Mouse (Mus musculus): ENCODE data around the gene Scube2. TPM values are rescaled to one million over a fixed set of nuclear protein-coding genes. Genes with fewer than 3 reads are reported as not detected.

Scube2 gene
- polyA plus RNA-seq, 1 experiment = 0.22 TPM

- TF ChIP-seq EP300 (IDR thresholded peaks at IDR 0.05; ENCODE audit: insufficient read depth, low read depth, low read length) (no peak), POLR2A (IDR thresholded peaks at IDR 0.05; ENCODE audit: insufficient read depth, low read length) (no peak), CTCF (IDR thresholded peaks at IDR 0.05; ENCODE audit: low read depth, low read length) (no peak)
- H3K9me3 ChIP-seq (replicated peaks; ENCODE audit: control insufficient read depth, insufficient read depth, low read length, poor library complexity, severe bottlenecking) = no peaks in the 10 kb centered on the region
- no peaks in the 10 kb centered on the region for H3K27me3 ChIP-seq (ENCODE audit: control insufficient read depth, insufficient read depth, low read length, poor library complexity, severe bottlenecking)
- H3K27ac ChIP-seq (ENCODE audit: insufficient read depth, low read length) = no peak overlapping the region
- no peaks in the 10 kb centered on the region for H3K36me3 ChIP-seq (ENCODE audit: control insufficient read depth, insufficient read depth, low read length, poor library complexity, severe bottlenecking)
- no peak overlapping the region for H3K4me3 ChIP-seq (ENCODE audit: low read depth, low read length)
- H3K9ac ChIP-seq (ENCODE audit: low read depth, poor library complexity, severe bottlenecking) = no peak overlapping the region
- H3K4me1 ChIP-seq (ENCODE audit: control insufficient read depth, insufficient read depth, low read length) = no peaks in the 10 kb centered on the region
Observed at GRCm38 (mm10) chr7:109772251-109772650, 93.2 kb downstream of the Scube2 start.

- Histone ChIP-seq H3K9me3 (replicated peaks; ENCODE audit: control insufficient read depth, insufficient read depth, low read length, poor library complexity, severe bottlenecking) (no peaks in the 10 kb centered on the region), H3K4me3 (ENCODE audit: low read depth, low read length) (no peak overlapping the region), H3K27ac (ENCODE audit: insufficient read depth, low read length) (no peak overlapping the region), H3K9ac (ENCODE audit: low read depth, poor library complexity, severe bottlenecking) (no peak overlapping the region), H3K36me3 (ENCODE audit: control insufficient read depth, insufficient read depth, low read length, poor library complexity, severe bottlenecking) (no peaks in the 10 kb centered on the region), H3K4me1 (ENCODE audit: control insufficient read depth, insufficient read depth, low read length) (no peaks in the 10 kb centered on the region), H3K27me3 (ENCODE audit: control insufficient read depth, insufficient read depth, low read length, poor library complexity, severe bottlenecking) (no peaks in the 10 kb centered on the region)
- TF ChIP-seq POLR2A (IDR thresholded peaks at IDR 0.05; ENCODE audit: insufficient read depth, low read length) = no peak
- TF ChIP-seq EP300 (IDR thresholded peaks at IDR 0.05; ENCODE audit: insufficient read depth, low read depth, low read length) = no peak
- no peak for TF ChIP-seq CTCF (IDR thresholded peaks at IDR 0.05; ENCODE audit: low read depth, low read length)
Observed at GRCm38 (mm10) chr7:109768699-109769383, 96.6 kb downstream of the Scube2 start.

GRCm38 (mm10) chr7:109767575-109768350, 97.7 kb downstream of the Scube2 start:
- Histone ChIP-seq H3K27ac (ENCODE audit: insufficient read depth, low read length) (no peak overlapping the region), H3K9ac (ENCODE audit: low read depth, poor library complexity, severe bottlenecking) (no peak overlapping the region), H3K4me3 (ENCODE audit: low read depth, low read length) (no peak overlapping the region), H3K36me3 (ENCODE audit: control insufficient read depth, insufficient read depth, low read length, poor library complexity, severe bottlenecking) (no peaks in the 10 kb centered on the region), H3K4me1 (ENCODE audit: control insufficient read depth, insufficient read depth, low read length) (no peaks in the 10 kb centered on the region), H3K27me3 (ENCODE audit: control insufficient read depth, insufficient read depth, low read length, poor library complexity, severe bottlenecking) (no peaks in the 10 kb centered on the region), H3K9me3 (replicated peaks; ENCODE audit: control insufficient read depth, insufficient read depth, low read length, poor library complexity, severe bottlenecking) (no peaks in the 10 kb centered on the region)
- TF ChIP-seq POLR2A (IDR thresholded peaks at IDR 0.05; ENCODE audit: insufficient read depth, low read length) (no peak), CTCF (IDR thresholded peaks at IDR 0.05; ENCODE audit: low read depth, low read length) (no peak), EP300 (IDR thresholded peaks at IDR 0.05; ENCODE audit: insufficient read depth, low read depth, low read length) (no peak)

GRCm38 (mm10) chr7:109764009-109764408, 101.5 kb downstream of the Scube2 start:
- no peaks in the 10 kb centered on the region for H3K27me3 ChIP-seq (ENCODE audit: control insufficient read depth, insufficient read depth, low read length, poor library complexity, severe bottlenecking)
- no peaks in the 10 kb centered on the region for H3K36me3 ChIP-seq (ENCODE audit: control insufficient read depth, insufficient read depth, low read length, poor library complexity, severe bottlenecking)
- no peak overlapping the region for H3K27ac ChIP-seq (ENCODE audit: insufficient read depth, low read length)
- H3K4me3 ChIP-seq (ENCODE audit: low read depth, low read length) = no peak overlapping the region
- no peaks in the 10 kb centered on the region for H3K9me3 ChIP-seq (replicated peaks; ENCODE audit: control insufficient read depth, insufficient read depth, low read length, poor library complexity, severe bottlenecking)
- TF ChIP-seq POLR2A (IDR thresholded peaks at IDR 0.05; ENCODE audit: insufficient read depth, low read length) = no peak
- no peak for TF ChIP-seq CTCF (IDR thresholded peaks at IDR 0.05; ENCODE audit: low read depth, low read length)
- no peak for TF ChIP-seq EP300 (IDR thresholded peaks at IDR 0.05; ENCODE audit: insufficient read depth, low read depth, low read length)
- no peaks in the 10 kb centered on the region for H3K4me1 ChIP-seq (ENCODE audit: control insufficient read depth, insufficient read depth, low read length)
- H3K9ac ChIP-seq (ENCODE audit: low read depth, poor library complexity, severe bottlenecking) = no peak overlapping the region

- no peaks in the 10 kb centered on the region for H3K27me3 ChIP-seq (ENCODE audit: control insufficient read depth, insufficient read depth, low read length, poor library complexity, severe bottlenecking)
- H3K4me1 ChIP-seq (ENCODE audit: control insufficient read depth, insufficient read depth, low read length) = no peaks in the 10 kb centered on the region
- no peak overlapping the region for H3K27ac ChIP-seq (ENCODE audit: insufficient read depth, low read length)
- no peak overlapping the region for H3K4me3 ChIP-seq (ENCODE audit: low read depth, low read length)
- H3K9ac ChIP-seq (ENCODE audit: low read depth, poor library complexity, severe bottlenecking) = no peak overlapping the region
- H3K36me3 ChIP-seq (ENCODE audit: control insufficient read depth, insufficient read depth, low read length, poor library complexity, severe bottlenecking) = no peaks in the 10 kb centered on the region
- no peaks in the 10 kb centered on the region for H3K9me3 ChIP-seq (replicated peaks; ENCODE audit: control insufficient read depth, insufficient read depth, low read length, poor library complexity, severe bottlenecking)
- no peak for TF ChIP-seq EP300 (IDR thresholded peaks at IDR 0.05; ENCODE audit: insufficient read depth, low read depth, low read length)
- TF ChIP-seq CTCF (IDR thresholded peaks at IDR 0.05; ENCODE audit: low read depth, low read length) = no peak
- TF ChIP-seq POLR2A (IDR thresholded peaks at IDR 0.05; ENCODE audit: insufficient read depth, low read length) = no peak
Observed at GRCm38 (mm10) chr7:109756291-109756690, 109.2 kb downstream of the Scube2 start.

- TF ChIP-seq POLR2A (IDR thresholded peaks at IDR 0.05; ENCODE audit: insufficient read depth, low read length) = no peak
- no peak for TF ChIP-seq CTCF (IDR thresholded peaks at IDR 0.05; ENCODE audit: low read depth, low read length)
- TF ChIP-seq EP300 (IDR thresholded peaks at IDR 0.05; ENCODE audit: insufficient read depth, low read depth, low read length) = no peak
Observed at GRCm38 (mm10) chr7:109754034-109754433, 111.4 kb downstream of the Scube2 start.

More at GRCm38 (mm10) chr7:109754034-109754433, 111.4 kb downstream of the Scube2 start:
- Histone ChIP-seq H3K4me1 (ENCODE audit: control insufficient read depth, insufficient read depth, low read length) (no peaks in the 10 kb centered on the region), H3K4me3 (ENCODE audit: low read depth, low read length) (no peak overlapping the region), H3K9ac (ENCODE audit: low read depth, poor library complexity, severe bottlenecking) (no peak overlapping the region), H3K36me3 (ENCODE audit: control insufficient read depth, insufficient read depth, low read length, poor library complexity, severe bottlenecking) (no peaks in the 10 kb centered on the region), H3K9me3 (replicated peaks; ENCODE audit: control insufficient read depth, insufficient read depth, low read length, poor library complexity, severe bottlenecking) (no peaks in the 10 kb centered on the region), H3K27ac (ENCODE audit: insufficient read depth, low read length) (no peak overlapping the region), H3K27me3 (ENCODE audit: control insufficient read depth, insufficient read depth, low read length, poor library complexity, severe bottlenecking) (no peaks in the 10 kb centered on the region)

Measured in ES-Bruce4 (cell line).